7 mouse cellular contexts compared by ENCODE assay signal in the genomic region with DNA sequence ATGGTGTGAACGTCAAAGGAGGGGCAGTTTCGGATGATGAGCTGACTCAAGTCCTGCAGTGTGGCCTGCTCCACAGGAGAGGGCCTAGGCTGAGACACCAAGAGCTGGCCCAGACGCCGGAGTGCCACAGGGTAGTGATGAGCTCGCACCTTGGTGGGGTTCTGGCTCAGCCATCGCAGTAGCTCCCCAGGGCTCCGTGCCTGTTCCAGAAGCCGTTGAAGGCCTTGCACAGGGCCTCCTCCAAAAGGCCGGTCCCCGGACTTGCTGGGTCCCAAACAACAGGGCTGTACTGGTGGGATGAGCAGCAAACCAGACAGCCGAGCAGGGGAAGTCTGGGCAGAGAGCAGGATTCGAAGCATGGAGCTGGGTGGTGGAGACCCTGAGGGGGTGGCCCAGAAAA. TPM values are rescaled to one million over a fixed set of nuclear protein-coding genes. Genes with fewer than 3 reads are reported as not detected.
DNase-seq lines count a peak whose midpoint lies in the region; ATAC-seq and TF ChIP-seq lines count a peak whose summit lies in the region.

No protein-coding gene starts in this region.

- no peak for ATAC-seq in lung, embryonic 15.5 days (ENCODE audit: borderline replicate concordance, extremely low read depth, low FRiP score, low TSS enrichment)
- ATAC-seq in embryonic facial prominence, embryonic 15.5 days (ENCODE audit: insufficient number of reproducible peaks, low FRiP score, low TSS enrichment, low read depth): no peak
- ATAC-seq in intestine, postnatal 0 days: no peak

- peak overlapping the region; percentile 83 for H3K4me2 ChIP-seq in lung, embryonic 15.5 days
- H3K4me2 ChIP-seq in embryonic facial prominence, embryonic 15.5 days (replicated peaks): peak overlapping the region; percentile 72
- peak overlapping the region; percentile 90 for H3K4me2 ChIP-seq in intestine, postnatal 0 days (replicated peaks; ENCODE audit: low read depth)

- no peaks in the 10 kb centered on the region for H3K27me3 ChIP-seq in lung, embryonic 15.5 days
- no peaks in the 10 kb centered on the region for H3K27me3 ChIP-seq in embryonic facial prominence, embryonic 15.5 days
- H3K27me3 ChIP-seq in intestine, postnatal 0 days (replicated peaks; ENCODE audit: control insufficient read depth, insufficient read depth, low read length): no peaks in the 10 kb centered on the region

- no peak overlapping the region for H3K27ac ChIP-seq in lung, embryonic 15.5 days
- H3K27ac ChIP-seq in embryonic facial prominence, embryonic 15.5 days (replicated peaks): 0 out of 2 replicates have a peak overlapping the region, but pooled peaks have one; percentile 93
- H3K27ac ChIP-seq in intestine, postnatal 0 days (ENCODE audit: low read depth, low read length): no peak overlapping the region
- H3K27ac ChIP-seq in olfactory bulb, adult 2 months (ENCODE audit: insufficient read depth, low read depth, low read length): no peak overlapping the region

- peak overlapping the region; percentile 95 for H3K9ac ChIP-seq in lung, embryonic 15.5 days
- peak overlapping the region; percentile 93 for H3K9ac ChIP-seq in embryonic facial prominence, embryonic 15.5 days
- H3K9ac ChIP-seq in intestine, postnatal 0 days (ENCODE audit: low read depth, low read length): 0 out of 2 replicates have a peak overlapping the region, but pooled peaks have one; percentile 26

- 80% methylated on average over 12 of the region's 12 CpGs for WGBS in lung, embryonic 15.5 days
- 80% methylated on average over 12 of the region's 12 CpGs for WGBS in embryonic facial prominence, embryonic 15.5 days
- WGBS in intestine, postnatal 0 days: 85% methylated on average over 12 of the region's 12 CpGs
- WGBS in olfactory bulb, adult 2 months: 77% methylated on average over 12 of the region's 12 CpGs

- peaks cover 33% of the 10 kb centered on the region for H3K4me1 ChIP-seq in lung, embryonic 15.5 days
- peaks cover 36% of the 10 kb centered on the region for H3K4me1 ChIP-seq in embryonic facial prominence, embryonic 15.5 days
- H3K4me1 ChIP-seq in intestine, postnatal 0 days (replicated peaks; ENCODE audit: control insufficient read depth, insufficient read depth, low read length): 0 out of 2 replicates have a peak, but pooled peaks cover 12% of the 10 kb centered on the region
- H3K4me1 ChIP-seq in olfactory bulb, adult 2 months (ENCODE audit: control insufficient read depth, insufficient read depth, low read length): peaks cover 31% of the 10 kb centered on the region

- H3K36me3 ChIP-seq in lung, embryonic 15.5 days: peaks cover 42% of the 10 kb centered on the region
- H3K36me3 ChIP-seq in embryonic facial prominence, embryonic 15.5 days: peaks cover 51% of the 10 kb centered on the region
- H3K36me3 ChIP-seq in intestine, postnatal 0 days (ENCODE audit: control insufficient read depth, insufficient read depth): peaks cover 46% of the 10 kb centered on the region

- TF ChIP-seq POLR2A in olfactory bulb, adult 2 months (IDR thresholded peaks at IDR 0.05; ENCODE audit: insufficient read depth, low read depth, low read length): no peak

- H3K9me3 ChIP-seq in lung, embryonic 15.5 days: no peaks in the 10 kb centered on the region
- no peaks in the 10 kb centered on the region for H3K9me3 ChIP-seq in embryonic facial prominence, embryonic 15.5 days (replicated peaks)
- no peaks in the 10 kb centered on the region for H3K9me3 ChIP-seq in intestine, postnatal 0 days (ENCODE audit: control insufficient read depth)

- H3K4me3 ChIP-seq in lung, embryonic 15.5 days: peak overlapping the region; percentile 94
- peak overlapping the region; percentile 97 for H3K4me3 ChIP-seq in embryonic facial prominence, embryonic 15.5 days (replicated peaks)
- peak overlapping the region; percentile 62 for H3K4me3 ChIP-seq in intestine, postnatal 0 days (ENCODE audit: low read depth, low read length)
- H3K4me3 ChIP-seq in olfactory bulb, adult 2 months (ENCODE audit: insufficient read depth, low read depth, low read length): peak overlapping the region; percentile 76

- no peak for DNase-seq in lung, postnatal 4 days
- DNase-seq in urinary bladder, postnatal 36 days (ENCODE audit: low spot score in 2 of 2): no peak
- no peak for DNase-seq in spleen, adult 18-20 months

- TF ChIP-seq CTCF in intestine, postnatal 0 days (IDR thresholded peaks at IDR 0.05; ENCODE audit: low read depth): no peak
- TF ChIP-seq CTCF in olfactory bulb, adult 2 months (IDR thresholded peaks at IDR 0.05; ENCODE audit: insufficient read depth, low read depth, low read length): no peak

RNA-seq across cellular contexts. Expression of a gene that starts 1.2 kb away (rescaled TPM):
- 91.2 and 96.3 TPM in 2 replicates for polyA plus RNA-seq in lung, embryonic 15.5 days (2015; fragmentation: Nextera tagmentation; extraction: Ambion mirVana)
- 123 and 135 TPM in 2 replicates for polyA plus RNA-seq in embryonic facial prominence, embryonic 15.5 days (2015; fragmentation: Nextera tagmentation; extraction: Ambion mirVana)
- 66.8 and 67.0 TPM in 2 replicates for polyA plus RNA-seq in intestine, postnatal 0 days (2015; fragmentation: Nextera tagmentation; extraction: Ambion mirVana)
- not detected in 2 replicates for polyA plus RNA-seq in olfactory bulb, adult 2 months (2012; ENCODE audit: insufficient read depth, insufficient read length, low replicate concordance, missing spikeins)

RNA-seq across cellular contexts. Expression of a gene that starts 3.7 kb away (rescaled TPM):
- 15.9 and 18.7 TPM in 2 replicates for polyA plus RNA-seq in lung, embryonic 15.5 days (2015; fragmentation: Nextera tagmentation; extraction: Ambion mirVana)
- polyA plus RNA-seq in embryonic facial prominence, embryonic 15.5 days (2015; fragmentation: Nextera tagmentation; extraction: Ambion mirVana): 20.5 and 21.4 TPM in 2 replicates
- 27.5 and 28.8 TPM in 2 replicates for polyA plus RNA-seq in intestine, postnatal 0 days (2015; fragmentation: Nextera tagmentation; extraction: Ambion mirVana)
- polyA plus RNA-seq in olfactory bulb, adult 2 months (2012; ENCODE audit: insufficient read depth, insufficient read length, low replicate concordance, missing spikeins): not detected in 2 replicates

RNA-seq across cellular contexts. Expression of a gene that starts 8.1 kb away (rescaled TPM):
- polyA plus RNA-seq in lung, embryonic 15.5 days (2015; fragmentation: Nextera tagmentation; extraction: Ambion mirVana): 41.3 and 42.8 TPM in 2 replicates
- polyA plus RNA-seq in embryonic facial prominence, embryonic 15.5 days (2015; fragmentation: Nextera tagmentation; extraction: Ambion mirVana): 45.0 and 49.9 TPM in 2 replicates
- 14.9 and 16.6 TPM in 2 replicates for polyA plus RNA-seq in intestine, postnatal 0 days (2015; fragmentation: Nextera tagmentation; extraction: Ambion mirVana)
- polyA plus RNA-seq in olfactory bulb, adult 2 months (2012; ENCODE audit: insufficient read depth, insufficient read length, low replicate concordance, missing spikeins): not detected in 2 replicates

RNA-seq across cellular contexts. Expression of a gene that starts 20.3 kb away (rescaled TPM):
- 40.4 and 44.4 TPM in 2 replicates for polyA plus RNA-seq in lung, embryonic 15.5 days (2015; fragmentation: Nextera tagmentation; extraction: Ambion mirVana)
- 37.6 and 38.9 TPM in 2 replicates for polyA plus RNA-seq in embryonic facial prominence, embryonic 15.5 days (2015; fragmentation: Nextera tagmentation; extraction: Ambion mirVana)
- 29.9 and 30.1 TPM in 2 replicates for polyA plus RNA-seq in intestine, postnatal 0 days (2015; fragmentation: Nextera tagmentation; extraction: Ambion mirVana)
- not detected in 2 replicates for polyA plus RNA-seq in olfactory bulb, adult 2 months (2012; ENCODE audit: insufficient read depth, insufficient read length, low replicate concordance, missing spikeins)

RNA-seq across cellular contexts. Expression of a gene that starts 20.6 kb away (rescaled TPM):
- polyA plus RNA-seq in lung, embryonic 15.5 days (2015; fragmentation: Nextera tagmentation; extraction: Ambion mirVana): 38.6 and 43.4 TPM in 2 replicates
- polyA plus RNA-seq in embryonic facial prominence, embryonic 15.5 days (2015; fragmentation: Nextera tagmentation; extraction: Ambion mirVana): 52.9 and 54.1 TPM in 2 replicates
- 28.4 and 29.9 TPM in 2 replicates for polyA plus RNA-seq in intestine, postnatal 0 days (2015; fragmentation: Nextera tagmentation; extraction: Ambion mirVana)
- not detected in 2 replicates for polyA plus RNA-seq in olfactory bulb, adult 2 months (2012; ENCODE audit: insufficient read depth, insufficient read length, low replicate concordance, missing spikeins)

Comparison
In these comparisons a context has a peak if more than half of its experiments do, and no peak if none do; other contexts are left out.
1. H3K9ac ChIP-seq: peak in every context shown above with its lines; median percentile 95 in lung, embryonic 15.5 days; 93 in embryonic facial prominence, embryonic 15.5 days; 26 in intestine, postnatal 0 days.
2. RNA of a gene that starts 3.7 kb away (polyA plus RNA-seq): 27.5 to 28.8 TPM in intestine, postnatal 0 days, 20.5 to 21.4 TPM in embryonic facial prominence, embryonic 15.5 days and 15.9 to 18.7 TPM in lung, embryonic 15.5 days; not detected in olfactory bulb, adult 2 months; every median in the first group is over 10 times any median in the second.
3. Peak in every context shown above with its lines, with median percentiles within 50 percentile points of each other: H3K4me2 ChIP-seq and H3K4me3 ChIP-seq.